Mouse (Mus musculus) lung, adult 2 months (tissue): ENCODE data around the gene Gan. TPM values are rescaled to one million over a fixed set of nuclear protein-coding genes. Genes with fewer than 3 reads are reported as not detected.

ENCODE experiments used
- DNase-seq: peaks from one replicate; pipeline ENCODE4 v3.0.0; 2022
- H3K4me1 ChIP-seq: fragments of 200-500 bp; 2 replicates; pipeline ENCODE4 v1.6.1; 2011; ENCODE audit warnings: low read length; ENCODE audit not compliant: control insufficient read depth, insufficient read depth
- H3K4me3 ChIP-seq: fragments of 200-500 bp; replicated peaks from 2 replicates; pipeline ENCODE3; 2011; ENCODE audit warnings: low read depth, mild to moderate bottlenecking, control low read depth, low read length; ENCODE audit errors: extremely low read depth
- CTCF ChIP-seq: fragments of 200-500 bp; IDR thresholded peaks from 2 replicates; pipeline ENCODE4 v1.5.1; 2011; ENCODE audit warnings: mild to moderate bottlenecking, low read length, control low read depth; ENCODE audit not compliant: insufficient read depth
- POLR2A ChIP-seq: fragments of 200-500 bp; IDR thresholded peaks from 2 replicates; pipeline ENCODE4 v1.6.1; 2011; ENCODE audit warnings: low read depth, mild to moderate bottlenecking, control low read depth, low read length, borderline replicate concordance; ENCODE audit errors: extremely low read depth
- WGBS: fragments of 180-500 bp; shearing (Covaris S2); methylation state at CpG from one replicate; pipeline ENCODE4 v1.1.7; 2018; 5-methylcytosine and 5-hydroxymethylcytosine counted together
- polyA plus RNA-seq: library from polyadenylated mRNA; depleted of rRNA; stranded (reverse); fragments of >200 nt; gene quantifications from 2 replicates; pipeline ENCODE4 v1.2.3, GENCODE M21; 2012

Gene Gan
- polyA plus RNA-seq, 1 experiment = 8.6 TPM

- WGBS = under 1% methylated on average over 60 of the region's 65 CpGs
- peak; percentile 62 for DNase-seq
- H3K4me1 ChIP-seq = peaks cover 19% of the 10 kb centered on the region
- TF ChIP-seq CTCF = no peak
- TF ChIP-seq POLR2A = no peak
- H3K4me3 ChIP-seq = peak within 1 kb of the TSS; percentile 94
Observed at GRCm38 (mm10) chr8:117257029-117257820, 99.3 kb downstream of the Gan start, which contains the start of gene Cmip. Cmip (plus strand) TSS chr8:117257064.

- WGBS = under 1% methylated on average over 22 of the region's 22 CpGs
- DNase-seq = peak; percentile 50
- peaks cover 25% of the 10 kb centered on the region for H3K4me1 ChIP-seq
- no peak for TF ChIP-seq CTCF
- peak; percentile 54; the same call in 1 of the 2 replicates for TF ChIP-seq POLR2A
- H3K4me3 ChIP-seq = peak overlapping the region; percentile 94
Observed at GRCm38 (mm10) chr8:117257821-117258575, 100.1 kb downstream of the Gan start.

GRCm38 (mm10) chr8:117258576-117259040 lies 100.7 kb downstream of the Gan start:
- no peak for DNase-seq
- Histone ChIP-seq H3K4me3 (peak overlapping the region; percentile 94), H3K4me1 (peaks cover 30% of the 10 kb centered on the region)
- TF ChIP-seq CTCF (no peak), POLR2A (no peak)
- WGBS = 21% methylated on average over 6 of the region's 6 CpGs

GRCm38 (mm10) chr8:117259431-117260001 lies 101.6 kb downstream of the Gan start:
- H3K4me3 ChIP-seq = peak overlapping the region; percentile 94
- peaks cover 31% of the 10 kb centered on the region for H3K4me1 ChIP-seq
- WGBS = 44% methylated on average over 11 of the region's 11 CpGs
- peak; percentile 63 for DNase-seq
- no peak for TF ChIP-seq CTCF
- no peak for TF ChIP-seq POLR2A

- 37% methylated on average over 14 of the region's 14 CpGs for WGBS
- TF ChIP-seq POLR2A = no peak
- TF ChIP-seq CTCF = no peak
- peaks cover 33% of the 10 kb centered on the region for H3K4me1 ChIP-seq
- DNase-seq = no peak
- H3K4me3 ChIP-seq = peak overlapping the region; percentile 46
Observed at GRCm38 (mm10) chr8:117260234-117260929, 102.4 kb downstream of the Gan start.

- WGBS = 37% methylated on average over 14 of the region's 14 CpGs
- Histone ChIP-seq H3K4me1 (peaks cover 35% of the 10 kb centered on the region), H3K4me3 (no peak overlapping the region)
- DNase-seq = no peak
- no peak for TF ChIP-seq CTCF
- no peak for TF ChIP-seq POLR2A
Observed at GRCm38 (mm10) chr8:117260930-117261475, 103.1 kb downstream of the Gan start.

- H3K4me1 ChIP-seq = peaks cover 35% of the 10 kb centered on the region
- TF ChIP-seq CTCF (no peak), POLR2A (no peak)
- WGBS = 55% methylated on average over 9 of the region's 9 CpGs
- H3K4me3 ChIP-seq = no peak overlapping the region
- no peak for DNase-seq
Observed at GRCm38 (mm10) chr8:117261702-117262101, 103.8 kb downstream of the Gan start.

GRCm38 (mm10) chr8:117262685-117263084 lies 104.8 kb downstream of the Gan start:
- peaks cover 38% of the 10 kb centered on the region for H3K4me1 ChIP-seq
- 15% methylated on average over 8 of the region's 8 CpGs for WGBS
- no peak for DNase-seq
- H3K4me3 ChIP-seq = no peak overlapping the region
- TF ChIP-seq CTCF (no peak), POLR2A (no peak)
